Mouse (Mus musculus) inflammation-experienced regulatory T-cells (primary cell): ENCODE results near the gene Vamp8. TPM values are rescaled to one million over a fixed set of nuclear protein-coding genes. Genes with fewer than 3 reads are reported as not detected.

Experiments used
- polyA plus RNA-seq, 2 experiments: library from polyadenylated mRNA; unstranded; fragments of 100-300 nt; shearing (Covaris generic); gene quantifications; one replicate each; pipeline ENCODE4 v1.2.1; 2017

Vamp8 gene
- polyA plus RNA-seq = 100 to 1,000 TPM; 240 to 267 TPM

DNA sequence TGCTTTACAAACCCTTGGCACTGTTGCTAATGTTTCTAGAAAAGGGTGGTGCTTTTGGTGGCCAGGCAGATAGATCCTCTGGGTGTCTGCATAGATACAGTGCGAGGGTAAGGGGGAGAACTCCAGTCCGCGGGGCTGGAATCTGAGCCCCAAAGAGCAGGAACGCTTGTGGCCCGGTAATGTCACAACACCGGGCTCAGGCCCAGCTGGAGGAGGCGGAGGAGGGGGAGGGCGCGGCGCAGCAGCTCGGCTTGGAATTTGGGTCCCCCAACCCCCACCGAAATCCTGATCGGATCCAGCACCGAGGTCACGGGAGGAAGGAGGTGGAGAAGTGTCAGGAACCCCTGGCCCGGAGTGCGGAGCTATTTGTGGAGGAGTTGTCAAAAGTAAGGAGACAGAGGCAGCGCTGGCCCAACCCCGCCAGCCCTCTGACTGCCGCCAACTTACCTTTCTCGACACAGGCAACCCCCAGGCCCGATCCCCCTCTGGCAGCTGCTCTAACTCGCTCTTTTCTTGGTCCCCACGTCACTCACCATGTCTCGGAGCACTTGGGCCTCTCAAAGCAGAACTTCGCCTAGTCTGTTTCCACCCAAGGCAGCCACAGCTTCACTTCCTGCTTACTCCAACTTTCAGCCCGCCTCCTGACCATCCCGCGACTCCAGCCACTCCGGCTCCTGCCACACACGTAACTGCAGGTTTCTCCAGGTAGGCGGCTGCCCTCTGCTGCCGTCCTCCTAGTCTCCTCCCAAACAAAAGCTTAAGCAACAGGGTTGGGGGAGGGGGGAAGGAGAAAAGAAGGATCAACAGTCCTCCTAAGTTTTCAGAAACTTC is at the start of gene Vamp8:
Gene Vamp8, minus strand, starts transcription at position 763 of the 831 bp plus-strand sequence.

GRCm38 (mm10) chr6:72439355-72440185 is 49.1 kb upstream of the Vamp8 start, which contains the start of gene Mat2a:
TSS of gene Mat2a (minus strand) at chr6:72439558.

DNA sequence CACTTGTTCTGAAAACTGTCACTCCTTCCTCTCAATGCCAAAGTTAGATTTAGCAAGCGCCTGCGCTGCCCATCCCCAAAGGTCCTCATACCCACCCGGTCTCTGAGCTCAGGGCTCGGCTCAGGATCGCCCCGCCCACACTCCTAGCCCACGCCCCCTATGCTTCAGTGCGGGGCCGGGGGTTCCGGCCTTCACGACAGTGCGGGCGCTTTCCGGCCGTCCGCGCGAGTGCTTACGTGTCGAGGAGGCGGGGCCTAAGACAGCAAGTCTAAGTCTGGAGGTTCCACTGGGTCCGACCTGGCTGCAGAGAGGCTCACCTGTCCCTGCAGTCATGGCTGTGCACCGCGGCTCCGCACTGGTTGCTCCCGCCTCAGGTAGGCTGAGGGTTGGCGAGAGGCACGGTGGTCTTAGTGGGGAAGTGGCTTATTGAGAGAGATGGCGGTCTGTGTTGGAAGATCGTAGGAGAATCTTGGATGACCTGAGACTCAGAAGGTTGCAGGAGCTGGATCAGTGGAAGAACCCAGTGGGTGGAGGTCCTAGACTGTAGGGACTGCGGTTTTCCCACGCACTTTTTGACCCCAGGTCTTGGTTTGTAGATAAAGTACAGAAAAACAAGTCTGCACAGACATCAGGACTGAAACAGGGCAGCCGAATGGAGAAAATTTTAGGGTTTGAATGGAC is 23.7 kb upstream of the Vamp8 start, which contains the start of gene Ggcx:
Gene Ggcx, plus strand, starts transcription at position 233 of the 681 bp plus-strand sequence.

DNA sequence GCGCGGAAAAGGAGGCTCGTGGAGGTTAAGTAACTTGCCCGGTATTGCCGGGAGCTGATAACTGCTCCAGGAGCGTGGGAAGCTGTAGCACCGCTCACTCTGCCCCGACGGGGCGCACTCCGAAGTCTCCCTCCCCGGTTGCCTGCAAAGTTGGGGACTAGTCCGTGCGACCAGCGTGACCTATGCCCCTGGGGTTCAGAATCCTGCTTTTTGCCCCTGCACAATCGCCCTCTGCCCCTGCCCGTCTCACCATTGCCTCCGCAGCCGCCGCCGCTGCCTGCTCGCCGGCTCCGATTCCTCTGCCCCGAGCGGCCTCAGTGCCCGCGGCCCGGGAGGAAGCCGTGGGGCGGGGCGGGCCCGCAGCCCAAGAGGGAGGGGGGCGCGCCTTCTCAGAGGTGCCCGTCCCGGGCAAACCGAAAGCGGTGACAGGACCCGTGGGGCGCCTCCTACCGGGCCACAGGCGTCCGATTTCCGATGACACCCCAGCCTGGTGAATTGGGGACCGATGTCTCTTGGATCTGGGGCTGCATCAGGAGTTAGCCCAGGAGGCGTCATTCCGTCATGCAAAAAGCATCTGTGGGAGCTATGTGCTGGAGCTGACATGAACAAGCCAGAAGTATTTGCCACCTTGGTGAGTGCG is 10.3 kb downstream of the Vamp8 start, which contains the start of gene Vamp5:
Gene Vamp5, minus strand, starts transcription at position 338 of the 640 bp plus-strand sequence.

GRCm38 (mm10) chr6:72366844-72367443 is 23.6 kb downstream of the Vamp8 start, which contains the start of gene Rnf181:
TSS of gene Rnf181 (minus strand) at chr6:72366956.

GRCm38 (mm10) chr6:72355066-72355911 is 35.2 kb downstream of the Vamp8 start, which contains the start of gene Tmem150a:
TSS of gene Tmem150a (plus strand) at chr6:72355447.

DNA sequence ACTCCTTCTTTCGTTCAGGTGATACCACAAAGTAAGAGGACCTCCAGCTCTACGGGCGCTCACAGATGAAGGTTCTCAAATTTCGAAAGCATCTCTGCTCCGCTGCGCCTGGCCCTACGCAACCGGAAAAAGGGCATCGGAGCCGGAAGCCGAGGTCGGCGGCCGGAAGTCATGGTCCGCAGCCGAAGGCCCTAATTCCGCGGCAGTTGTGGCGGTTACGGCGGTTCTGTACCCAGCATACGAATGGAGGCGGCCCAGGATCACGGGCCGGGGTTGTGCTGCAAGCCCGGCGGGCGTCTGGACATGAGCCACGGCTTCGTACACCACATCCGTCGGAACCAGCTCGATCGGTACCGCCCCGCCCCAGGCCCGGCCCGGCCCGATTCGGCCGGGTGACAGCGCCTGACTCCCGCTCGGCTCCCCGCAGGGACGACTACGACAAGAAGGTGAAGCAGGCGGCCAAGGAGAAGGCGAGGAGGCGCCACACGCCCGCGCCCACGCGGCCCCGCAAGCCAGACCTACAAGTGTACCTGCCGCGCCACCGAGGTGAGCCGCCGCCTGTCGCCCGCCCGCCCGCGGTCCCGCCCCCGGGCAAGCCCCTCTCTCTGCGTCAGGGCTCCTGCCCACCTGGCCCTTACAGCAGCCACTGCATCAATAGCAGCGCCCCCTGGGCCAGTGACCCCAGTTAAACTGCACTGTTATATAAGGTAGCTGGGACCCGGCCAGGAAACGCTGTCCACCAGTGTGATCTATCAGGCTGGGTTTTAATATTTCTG is 43.1 kb downstream of the Vamp8 start, which contains the start of gene 0610030E20Rik:
Gene 0610030E20Rik, plus strand, starts transcription at position 152 of the 776 bp plus-strand sequence.

GRCm38 (mm10) chr6:72345074-72345567 is 45.4 kb downstream of the Vamp8 start, which contains the start of gene Usp39:
TSS of gene Usp39 (minus strand) at chr6:72345184.

Other genes starting within 250 kb of the Vamp8 start
- gene Atoh8, start 155.1 kb downstream of the Vamp8 start, polyA plus RNA-seq = under 1 TPM; 0.20 to 0.39 TPM
- gene Sftpb, start 86.1 kb downstream of the Vamp8 start, polyA plus RNA-seq = 1 to 10 TPM in 1 of 2 experiments, not detected in 1; 1.3 TPM
- 10 to 100 TPM; 41.2 to 46.8 TPM for gene Usp39, start 45.5 kb downstream of the Vamp8 start, polyA plus RNA-seq
- 10 to 100 TPM; 36.8 to 39.7 TPM for gene 0610030E20Rik, start 43.4 kb downstream of the Vamp8 start, polyA plus RNA-seq
- under 1 TPM; 0.20 to 0.32 TPM for gene Tmem150a, start 35.3 kb downstream of the Vamp8 start, polyA plus RNA-seq
- gene Rnf181, start 23.7 kb downstream of the Vamp8 start, polyA plus RNA-seq = 100 to 1,000 TPM; 139 to 142 TPM
- gene Vamp5, start 10.2 kb downstream of the Vamp8 start, polyA plus RNA-seq = 10 to 100 TPM; 50.2 to 64.6 TPM
- 10 to 100 TPM in 1 of 2 experiments, 1 to 10 TPM in 1; 9.8 to 13.1 TPM for gene Ggcx, start 23.6 kb upstream of the Vamp8 start, polyA plus RNA-seq
- gene Mat2a, start 48.9 kb upstream of the Vamp8 start, polyA plus RNA-seq = 100 to 1,000 TPM; 318 to 501 TPM
- 1 to 10 TPM in 1 of 2 experiments, not detected in 1; 1.1 TPM for gene Sh2d6, start 131.0 kb upstream of the Vamp8 start, polyA plus RNA-seq
- gene Capg, start 153.7 kb upstream of the Vamp8 start, polyA plus RNA-seq = 100 to 1,000 TPM; 390 to 765 TPM
- gene Elmod3, start 207.7 kb upstream of the Vamp8 start, polyA plus RNA-seq = 10 to 100 TPM; 23.4 to 25.3 TPM
- 1 to 10 TPM; 4.5 to 6.3 TPM for gene Retsat, start 207.8 kb upstream of the Vamp8 start, polyA plus RNA-seq
- 100 to 1,000 TPM; 112 to 144 TPM for gene Tgoln1, start 226.3 kb upstream of the Vamp8 start, polyA plus RNA-seq